Mouse (Mus musculus) MEL (cell line): ENCODE data around the gene Pqlc2. TPM values are rescaled to one million over a fixed set of nuclear protein-coding genes. Genes with fewer than 3 reads are reported as not detected.

Source experiments
- DNase-seq: peaks from one replicate; pipeline ENCODE4 v3.0.0; 2011; ENCODE audit warnings: low read depth, low spot score
- H3K27ac ChIP-seq: 2 replicates; pipeline ENCODE4 v1.5.1; 2012; ENCODE audit warnings: low read depth, mild to moderate bottlenecking, control low read depth, low read length, moderate library complexity; ENCODE audit not compliant: control insufficient read depth
- H3K27me3 ChIP-seq, 2 experiments: fragments of 150-350 bp in 1 of 2; sonication (generic) in 1 of 2; 2 replicates each; pipeline ENCODE4 v1.6.1; 2012; ENCODE audit warnings: low read length in 2 of 2, mild to moderate bottlenecking in 2 of 2, improper control_type of control experiment in 1 of 2, moderate library complexity in 1 of 2; ENCODE audit not compliant: insufficient read depth in 2 of 2, control insufficient read depth in 1 of 2
- H3K36me3 ChIP-seq, 2 experiments: 2 replicates each; pipeline ENCODE4 v1.6.1; 2012 to 2014; ENCODE audit warnings: low read length in 2 of 2, improper control_type of control experiment in 1 of 2, inconsistent platforms in 1 of 2, mild to moderate bottlenecking in 1 of 2; ENCODE audit not compliant: insufficient read depth in 2 of 2, control insufficient read depth in 1 of 2
- H3K4me1 ChIP-seq, 2 experiments: fragments of 150-350 bp in 1 of 2; sonication (generic) in 1 of 2; 2 replicates each; pipeline ENCODE4 v1.6.1; 2012; ENCODE audit warnings: low read length in 2 of 2, improper control_type of control experiment in 1 of 2, mild to moderate bottlenecking in 1 of 2; ENCODE audit not compliant: insufficient read depth in 2 of 2, control insufficient read depth in 1 of 2
- H3K4me3 ChIP-seq, 2 experiments: fragments of 150-350 bp in 1 of 2; sonication (generic) in 1 of 2; 2 replicates each; pipeline ENCODE4 v1.5.1; 2012; ENCODE audit warnings: low read depth in 2 of 2, low read length in 2 of 2, mild to moderate bottlenecking in 2 of 2, moderate library complexity in 2 of 2, control low read depth in 1 of 2, improper control_type of control experiment in 1 of 2; ENCODE audit not compliant: control insufficient read depth in 1 of 2, insufficient read depth in 1 of 2
- H3K79me2 ChIP-seq: 2 replicates; pipeline ENCODE4 v1.6.1; 2012; ENCODE audit warnings: mild to moderate bottlenecking, low read length, moderate library complexity; ENCODE audit not compliant: control insufficient read depth, poor library complexity, insufficient read depth
- H3K9ac ChIP-seq: 2 replicates; pipeline ENCODE4 v1.6.1; 2012; ENCODE audit warnings: low read depth, mild to moderate bottlenecking, control low read depth, low read length, moderate library complexity; ENCODE audit not compliant: control insufficient read depth, poor library complexity, severe bottlenecking
- H3K9me3 ChIP-seq: fragments of 150-350 bp; sonication (generic); replicated peaks from 2 replicates; pipeline ENCODE4 v1.6.1; 2012; ENCODE audit warnings: mild to moderate bottlenecking, low read length, improper control_type of control experiment, moderate library complexity; ENCODE audit not compliant: insufficient read depth
- BHLHE40 ChIP-seq: IDR thresholded peaks from 2 replicates; pipeline ENCODE4 v1.6.1; 2012; ENCODE audit warnings: low read depth, mild to moderate bottlenecking, inconsistent platforms, low read length, improper control_type of control experiment, borderline replicate concordance
- CHD1 ChIP-seq: IDR thresholded peaks from 2 replicates; pipeline ENCODE4 v1.6.1; 2012; ENCODE audit warnings: low read depth, mild to moderate bottlenecking, inconsistent platforms, low read length, improper control_type of control experiment
- CHD2 ChIP-seq: IDR thresholded peaks from 2 replicates; pipeline ENCODE4 v1.6.1; 2011; ENCODE audit warnings: low read length, improper control_type of control experiment
- CTCF ChIP-seq, 3 experiments: IDR thresholded peaks in 2 of 3; conservative IDR thresholded peaks in 1 of 3; 2 replicates each; pipeline ENCODE4 v1.5.1; 2011 to 2012; ENCODE audit warnings: low read length in 3 of 3, low read depth in 2 of 3, mild to moderate bottlenecking in 2 of 3, improper control_type of control experiment in 1 of 3, inconsistent platforms in 1 of 3, mixed read lengths in 1 of 3, moderate library complexity in 1 of 3; ENCODE audit not compliant: control insufficient read depth in 1 of 3, insufficient read depth in 1 of 3, poor library complexity in 1 of 3, severe bottlenecking in 1 of 3
- E2F4 ChIP-seq: IDR thresholded peaks from 2 replicates; pipeline ENCODE4 v1.6.1; 2011; ENCODE audit warnings: low read depth, low read length, improper control_type of control experiment, borderline replicate concordance
- ELF1 ChIP-seq: IDR thresholded peaks from 2 replicates; pipeline ENCODE4 v1.6.1; 2014; ENCODE audit warnings: low read depth, mild to moderate bottlenecking, inconsistent platforms, low read length, improper control_type of control experiment, moderate library complexity
- EP300 ChIP-seq, 2 experiments: IDR thresholded peaks; 2 replicates each; pipeline ENCODE4 v1.6.1; 2011; ENCODE audit warnings: improper control_type of control experiment in 2 of 2, low read length in 2 of 2, low read depth in 1 of 2, mild to moderate bottlenecking in 1 of 2
- ETS1 ChIP-seq: IDR thresholded peaks from 2 replicates; pipeline ENCODE4 v1.6.1; 2012; ENCODE audit warnings: low read depth, mild to moderate bottlenecking, inconsistent platforms, low read length, improper control_type of control experiment, moderate library complexity
- GABPA ChIP-seq: IDR thresholded peaks from 2 replicates; pipeline ENCODE4 v1.6.1; 2012; ENCODE audit warnings: low read depth, mild to moderate bottlenecking, inconsistent platforms, low read length, improper control_type of control experiment, moderate library complexity
- HCFC1 ChIP-seq: IDR thresholded peaks from 2 replicates; pipeline ENCODE4 v1.6.1; 2012; ENCODE audit warnings: low read depth, mild to moderate bottlenecking, inconsistent platforms, low read length, improper control_type of control experiment, moderate library complexity
- JUND ChIP-seq: IDR thresholded peaks from 2 replicates; pipeline ENCODE4 v1.6.1; 2011; ENCODE audit warnings: low read depth, mild to moderate bottlenecking, improper control_type of control experiment, low read length
- MAFK ChIP-seq: IDR thresholded peaks from 2 replicates; pipeline ENCODE4 v1.6.1; 2011; ENCODE audit warnings: low read depth, mild to moderate bottlenecking, low read length, improper control_type of control experiment, borderline replicate concordance
- MAZ ChIP-seq: IDR thresholded peaks from 2 replicates; pipeline ENCODE4 v1.6.1; 2012; ENCODE audit warnings: low read depth, mild to moderate bottlenecking, inconsistent platforms, low read length, improper control_type of control experiment
- MXI1 ChIP-seq: IDR thresholded peaks from 2 replicates; pipeline ENCODE4 v1.6.1; 2011; ENCODE audit warnings: mild to moderate bottlenecking, low read depth, low read length, improper control_type of control experiment
- MYB ChIP-seq: IDR thresholded peaks from 2 replicates; pipeline ENCODE4 v1.6.1; 2011; ENCODE audit warnings: mild to moderate bottlenecking, low read depth, low read length, improper control_type of control experiment
- NRF1 ChIP-seq: IDR thresholded peaks from 2 replicates; pipeline ENCODE4 v1.6.1; 2014; ENCODE audit warnings: low read depth, mild to moderate bottlenecking, inconsistent platforms, low read length, improper control_type of control experiment, moderate library complexity; ENCODE audit not compliant: poor library complexity, insufficient read depth, severe bottlenecking
- POLR2A ChIP-seq, 2 experiments: IDR thresholded peaks; 2 replicates each; pipeline ENCODE4 v1.6.1; 2011 to 2012; ENCODE audit warnings: low read length in 2 of 2, mild to moderate bottlenecking in 2 of 2, control low read depth in 1 of 2, improper control_type of control experiment in 1 of 2, low read depth in 1 of 2, moderate library complexity in 1 of 2; ENCODE audit not compliant: control insufficient read depth in 1 of 2, insufficient read depth in 1 of 2, poor library complexity in 1 of 2
- POLR2AphosphoS2 ChIP-seq: IDR thresholded peaks from 2 replicates; pipeline ENCODE4 v1.6.1; 2011; ENCODE audit warnings: low read length, improper control_type of control experiment
- RAD21 ChIP-seq: IDR thresholded peaks from 2 replicates; pipeline ENCODE4 v1.6.1; 2011; ENCODE audit warnings: mild to moderate bottlenecking, low read depth, low read length, improper control_type of control experiment
- RCOR1 ChIP-seq: IDR thresholded peaks from 2 replicates; pipeline ENCODE4 v1.6.1; 2012; ENCODE audit warnings: low read depth, mild to moderate bottlenecking, inconsistent platforms, low read length, improper control_type of control experiment
- SMC3 ChIP-seq: IDR thresholded peaks from 2 replicates; pipeline ENCODE4 v1.6.1; 2011; ENCODE audit warnings: low read depth, low read length, improper control_type of control experiment
- TBP ChIP-seq: IDR thresholded peaks from 2 replicates; pipeline ENCODE4 v1.8.0; 2011; ENCODE audit warnings: low read depth, low read length, improper control_type of control experiment
- TCF12 ChIP-seq: IDR thresholded peaks from 2 replicates; pipeline ENCODE4 v1.6.1; 2014; ENCODE audit warnings: low read depth, mild to moderate bottlenecking, inconsistent platforms, low read length, improper control_type of control experiment, moderate library complexity
- UBTF ChIP-seq: IDR thresholded peaks from 2 replicates; pipeline ENCODE4 v1.6.1; 2012; ENCODE audit warnings: low read depth, mild to moderate bottlenecking, inconsistent platforms, low read length, improper control_type of control experiment, moderate library complexity, borderline replicate concordance; ENCODE audit not compliant: insufficient read depth
- USF1 ChIP-seq: IDR thresholded peaks from 2 replicates; pipeline ENCODE4 v1.6.1; 2014; ENCODE audit warnings: low read depth, mild to moderate bottlenecking, inconsistent platforms, low read length, improper control_type of control experiment, moderate library complexity
- ZKSCAN1 ChIP-seq: IDR thresholded peaks from 2 replicates; pipeline ENCODE4 v1.6.1; 2012; ENCODE audit warnings: low read depth, mild to moderate bottlenecking, inconsistent platforms, low read length, improper control_type of control experiment, moderate library complexity
- ZNF384 ChIP-seq: IDR thresholded peaks from 2 replicates; pipeline ENCODE4 v1.6.1; 2012; ENCODE audit warnings: low read depth, mild to moderate bottlenecking, inconsistent platforms, low read length, improper control_type of control experiment
- polyA plus RNA-seq, 2 experiments: library from polyadenylated mRNA; stranded (reverse) in 1 of 2; unstranded in 1 of 2; fragments of >175 nt in 1 of 2; fragments of >200 nt in 1 of 2; gene quantifications; 2 replicates each; pipeline versions ENCODE4 v1.2.1 to v1.2.4; 2012; ENCODE audit warnings: low replicate concordance in 2 of 2, low read depth in 1 of 2; ENCODE audit not compliant: insufficient read length in 2 of 2, insufficient read depth in 1 of 2, missing spikeins in 1 of 2
- total RNA-seq: library from RNA; depleted of rRNA; stranded (reverse); fragments of 300-350 nt; gene quantifications from 2 replicates; pipeline ENCODE4 v1.2.3, GENCODE M21; 2012

The Pqlc2 gene
- total and polyA plus RNA-seq, 3 experiments = 5.2 to 12.0 TPM; not detected in 1

DNA sequence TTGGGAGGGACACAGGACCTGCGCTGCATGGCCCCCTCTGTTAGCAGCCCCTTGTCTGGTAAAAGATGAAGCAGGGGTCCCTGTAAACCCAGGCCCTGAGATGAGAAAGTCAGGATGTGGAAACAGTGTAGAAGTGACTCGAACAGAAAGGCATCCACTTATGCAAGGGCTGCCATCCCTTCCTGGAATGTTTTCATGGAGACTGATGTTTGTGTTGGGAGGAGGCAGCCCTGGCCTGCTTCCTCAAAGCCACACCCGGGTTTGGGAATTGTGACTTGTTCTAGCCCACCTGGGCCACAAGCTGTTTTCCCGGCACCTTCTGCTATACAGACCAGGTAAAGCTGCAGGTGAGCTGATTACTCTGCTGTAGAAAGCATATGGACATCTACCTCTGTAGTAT lies 54.4 kb downstream of the Pqlc2 start:
- peaks cover 10% of the 10 kb centered on the region; the same call in 1 of the 2 replicates for H3K79me2 ChIP-seq
- TF ChIP-seq EP300 (IDR thresholded peaks at IDR 0.05; ENCODE audit: low read depth in 1 of 2, low read length in 2 of 2) (no peak), CHD2 (no peak), POLR2A (IDR thresholded peaks at IDR 0.05; ENCODE audit: control insufficient read depth in 1 of 2, insufficient read depth in 1 of 2, low read depth in 1 of 2, low read length in 2 of 2, poor library complexity in 1 of 2) (no peak), ETS1 (no peak), ELF1 (no peak), ZNF384 (no peak), RCOR1 (no peak), ZKSCAN1 (no peak), TBP (no peak), SMC3 (no peak), UBTF (no peak), CTCF (IDR thresholded peaks at IDR 0.05 in 2 of 3, conservative IDR thresholded peaks at IDR 0.05 in 1 of 3; ENCODE audit: control insufficient read depth in 1 of 3, insufficient read depth in 1 of 3, low read depth in 2 of 3, low read length in 3 of 3, poor library complexity in 1 of 3, severe bottlenecking in 1 of 3) (no peak), MYB (no peak), E2F4 (no peak), HCFC1 (no peak), MAZ (no peak)
- DNase-seq = no peak
- H3K4me3 ChIP-seq = no peak overlapping the region
- peaks cover 4 to 8% of the 10 kb centered on the region in 2 experiments for H3K4me1 ChIP-seq
- H3K27me3 ChIP-seq = no peaks in the 10 kb centered on the region
- H3K9me3 ChIP-seq = no peaks in the 10 kb centered on the region
- no peak overlapping the region for H3K9ac ChIP-seq
- no peak overlapping the region for H3K27ac ChIP-seq
- H3K36me3 ChIP-seq = peaks cover 4 to 6% of the 10 kb centered on the region in 2 experiments

DNA sequence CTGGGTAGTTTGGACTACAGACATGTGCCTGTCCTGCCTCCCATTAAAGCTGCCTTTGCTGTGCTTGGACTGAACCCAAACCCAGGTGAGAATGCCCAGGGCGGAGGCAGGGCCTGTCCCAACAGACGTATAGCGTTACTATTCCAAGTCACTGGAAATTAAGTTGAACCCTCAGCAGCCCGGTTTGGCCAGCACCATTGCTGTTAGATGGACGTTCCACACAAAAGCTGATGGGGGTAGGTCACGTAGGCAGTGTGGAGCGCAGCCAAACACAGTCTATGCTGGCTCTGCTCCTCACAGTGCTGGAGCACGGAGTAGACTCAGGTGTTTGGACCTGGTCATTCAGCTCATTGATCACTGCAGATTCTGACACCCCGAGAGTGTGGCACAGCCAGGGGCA lies 57.3 kb downstream of the Pqlc2 start:
- Histone ChIP-seq H3K36me3 (peaks cover 3 to 23% of the 10 kb centered on the region in 2 experiments; a peak in 3 of 4 replicates), H3K27ac (no peak overlapping the region)
- DNase-seq = no peak

More for the DNA sequence above, 57.3 kb downstream of the Pqlc2 start:
- no peaks in the 10 kb centered on the region for H3K27me3 ChIP-seq
- H3K79me2 ChIP-seq = peaks cover 10% of the 10 kb centered on the region; the same call in 1 of the 2 replicates
- TF ChIP-seq POLR2AphosphoS2 = no peak
- TF ChIP-seq USF1 = no peak
- TF ChIP-seq MAFK = no peak
- TF ChIP-seq TCF12 = no peak
- no peak for TF ChIP-seq GABPA
- TF ChIP-seq SMC3 = no peak
- no peak for TF ChIP-seq POLR2A (IDR thresholded peaks at IDR 0.05; ENCODE audit: control insufficient read depth in 1 of 2, insufficient read depth in 1 of 2, low read depth in 1 of 2, low read length in 2 of 2, poor library complexity in 1 of 2)
- TF ChIP-seq JUND = no peak
- no peak for TF ChIP-seq ELF1
- no peak for TF ChIP-seq NRF1
- no peak for TF ChIP-seq CHD1
- no peak for TF ChIP-seq TBP
- no peak for TF ChIP-seq EP300 (IDR thresholded peaks at IDR 0.05; ENCODE audit: low read depth in 1 of 2, low read length in 2 of 2)
- TF ChIP-seq MXI1 = no peak
- TF ChIP-seq E2F4 = no peak
- no peak for TF ChIP-seq BHLHE40
- TF ChIP-seq ZNF384 = no peak
- no peak for TF ChIP-seq RAD21
- TF ChIP-seq, all 39 proteins: peak for 0
- H3K9ac ChIP-seq = no peak overlapping the region
- peaks cover 8 to 26% of the 10 kb centered on the region in 2 experiments for H3K4me1 ChIP-seq
- no peaks in the 10 kb centered on the region for H3K9me3 ChIP-seq
- H3K4me3 ChIP-seq = no peak overlapping the region
